Mouse (Mus musculus) adrenal gland, adult 8-10 months (tissue): ENCODE measurements around the gene Mast4. TPM values are rescaled to one million over a fixed set of nuclear protein-coding genes. Genes with fewer than 3 reads are reported as not detected.

Experiments
- DNase-seq: peaks from one replicate; pipeline ENCODE4 v3.0.0; 2022
- total RNA-seq, 4 experiments: library from RNA; stranded (reverse); gene quantifications; 2 replicates each; pipeline ENCODE4 v1.2.4; 2022

Mast4 gene
- total RNA-seq, 4 experiments from 2014 or later: 81.3 to 212 (median 118) TPM

DNA sequence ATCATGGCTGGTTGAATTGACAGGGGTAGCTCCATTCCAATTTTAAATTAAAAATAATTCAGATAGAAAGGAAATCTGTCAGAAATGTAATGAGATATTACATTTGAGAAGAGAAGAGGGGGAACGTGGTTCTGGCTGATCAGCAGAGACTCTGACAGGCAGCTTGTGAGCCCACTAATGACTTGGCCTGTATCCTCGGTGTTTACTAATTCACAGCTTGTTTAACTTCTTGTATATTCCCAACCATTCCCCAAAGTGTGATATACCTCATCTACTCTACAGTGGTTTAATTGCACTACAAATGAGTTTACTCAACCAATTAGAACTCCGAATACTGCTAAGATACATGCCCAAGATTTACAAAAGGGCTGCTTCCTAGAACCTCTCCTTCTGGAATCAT is 555.0 kb downstream of the Mast4 start:
- DNase-seq: no peak

DNA sequence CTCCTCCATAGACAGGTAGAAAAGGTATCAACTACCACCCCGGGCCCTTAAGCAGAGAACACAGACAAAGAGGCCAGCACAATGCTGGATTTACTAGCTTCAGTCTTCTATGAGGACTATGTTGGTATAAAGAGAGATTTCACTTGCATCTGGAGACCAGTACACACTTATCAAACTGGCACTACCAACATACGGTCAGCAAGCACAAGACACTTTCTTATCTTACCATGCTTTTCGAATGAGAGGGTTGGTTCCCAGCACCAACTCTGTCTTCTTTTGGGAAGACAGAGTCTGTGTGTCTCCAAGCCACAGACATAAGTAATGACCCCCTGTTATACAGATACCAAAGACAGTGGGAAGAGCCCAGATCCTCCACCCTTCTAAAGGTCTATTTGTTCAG is 555.4 kb downstream of the Mast4 start:
- DNase-seq: no peak

DNA sequence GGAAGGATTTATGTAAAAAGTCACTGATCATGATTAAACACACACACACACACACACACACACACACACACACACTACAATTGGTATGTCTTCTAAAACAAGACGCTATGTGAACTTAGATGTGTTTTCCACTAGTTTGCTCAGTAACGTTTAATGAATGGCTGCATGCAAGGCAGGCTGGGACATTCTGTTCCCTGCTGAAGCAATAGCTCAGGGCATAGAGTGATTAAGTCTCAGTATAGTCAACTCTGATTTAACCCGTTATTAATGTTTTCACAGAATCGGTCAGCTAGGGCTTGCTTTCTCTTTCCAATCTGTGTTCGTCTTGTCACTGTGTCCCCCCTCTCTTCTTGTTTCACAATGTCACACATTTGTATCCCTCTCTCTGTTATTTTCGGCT is 558.8 kb downstream of the Mast4 start:
- DNase-seq: no peak

DNA sequence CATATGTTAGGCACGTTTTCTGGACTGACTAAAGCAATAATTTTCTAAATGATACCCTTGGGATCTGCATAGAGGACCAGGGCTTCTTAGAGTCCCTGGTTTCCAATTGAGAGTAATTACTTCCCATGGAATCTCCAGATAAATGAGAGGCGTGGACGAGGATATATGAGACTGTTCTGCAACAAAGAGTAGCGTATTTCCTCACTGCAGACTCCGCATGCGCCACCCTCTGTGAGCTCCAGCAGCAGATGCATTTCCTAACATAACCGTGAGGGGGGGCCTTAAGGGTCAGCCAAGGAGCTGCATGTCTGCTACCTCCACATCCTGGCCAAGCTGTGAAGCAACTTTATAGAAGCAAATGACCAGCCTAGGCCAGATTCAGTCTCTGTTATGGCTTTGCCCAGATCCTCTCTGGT is 559.5 kb downstream of the Mast4 start:
- DNase-seq: no peak

DNA sequence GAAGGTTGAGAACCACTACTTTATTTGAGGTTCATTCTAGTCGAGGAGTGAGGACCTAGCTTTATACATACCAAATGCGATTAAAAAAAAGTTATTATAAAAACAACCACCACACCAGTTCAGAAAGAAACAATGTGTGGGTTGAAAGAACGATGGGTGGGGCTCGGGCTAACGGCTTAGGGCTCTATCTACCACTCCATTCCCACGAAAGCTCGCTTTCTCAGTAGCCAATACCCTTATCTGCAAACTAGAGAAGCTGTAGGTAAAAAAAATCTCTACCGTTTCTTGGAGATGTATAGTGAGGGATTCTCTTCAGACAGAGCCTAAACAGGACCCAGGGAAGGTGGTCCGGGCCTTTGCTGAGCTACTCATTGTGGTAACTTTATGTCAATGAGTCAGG is 561.1 kb downstream of the Mast4 start:
- DNase-seq: no peak

DNA sequence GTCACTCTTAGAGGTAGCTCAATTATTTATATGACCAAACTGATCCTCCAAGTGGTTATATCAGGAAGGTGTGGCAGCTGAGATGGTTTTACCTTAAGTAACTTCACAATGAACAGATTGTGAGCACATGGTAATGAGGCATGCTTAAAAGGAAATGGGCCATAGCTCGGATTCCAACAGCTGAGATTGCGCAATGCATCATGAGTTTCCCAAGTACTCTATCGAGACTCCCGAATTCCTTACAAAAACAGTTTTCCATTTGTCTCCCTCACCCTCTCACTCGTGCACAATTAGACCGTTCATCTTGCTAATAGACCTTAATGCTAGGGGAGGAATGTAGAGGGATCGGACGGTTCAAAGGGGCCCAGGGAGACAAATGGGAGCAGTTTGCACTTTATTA is 564.1 kb downstream of the Mast4 start:
- no peak for DNase-seq

DNA sequence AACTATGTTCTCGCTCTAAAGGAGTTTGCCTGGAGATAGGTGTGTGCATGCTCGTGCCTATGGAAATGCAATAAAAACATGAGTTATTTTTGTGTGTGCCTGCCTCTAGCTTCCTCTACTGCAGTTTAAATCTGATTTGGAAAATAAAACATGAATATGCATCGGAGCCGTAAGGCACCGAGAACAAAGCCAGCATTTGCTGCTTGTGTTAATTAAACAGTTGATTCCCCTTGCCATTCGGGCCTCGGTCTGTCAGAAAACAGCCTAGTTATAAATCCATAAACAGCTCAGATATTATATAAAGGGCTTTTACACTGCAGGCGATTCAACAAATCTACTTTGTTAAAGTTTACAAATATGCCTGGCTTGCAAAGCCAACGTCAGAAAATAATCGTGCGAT is 565.8 kb downstream of the Mast4 start:
- no peak for DNase-seq

DNA sequence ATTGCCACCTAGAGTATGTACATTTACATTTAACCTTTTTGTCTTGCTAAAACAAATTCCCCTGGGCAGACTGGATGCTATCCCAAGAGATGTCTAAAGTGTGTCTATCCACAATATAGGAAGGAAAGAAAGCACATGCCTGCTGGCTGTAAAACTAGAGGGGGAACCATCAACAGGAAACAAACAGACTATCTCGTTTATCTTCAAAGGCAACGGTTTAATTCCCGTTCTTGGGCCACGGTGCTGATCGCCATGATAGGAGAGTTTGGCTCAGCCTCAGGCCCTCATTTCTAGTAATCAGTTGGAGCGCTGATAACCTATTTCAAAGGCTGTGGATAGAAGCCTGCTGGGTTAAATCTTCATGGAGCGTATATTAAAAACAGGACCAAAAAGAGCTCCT is 567.2 kb downstream of the Mast4 start:
- DNase-seq: no peak

DNA sequence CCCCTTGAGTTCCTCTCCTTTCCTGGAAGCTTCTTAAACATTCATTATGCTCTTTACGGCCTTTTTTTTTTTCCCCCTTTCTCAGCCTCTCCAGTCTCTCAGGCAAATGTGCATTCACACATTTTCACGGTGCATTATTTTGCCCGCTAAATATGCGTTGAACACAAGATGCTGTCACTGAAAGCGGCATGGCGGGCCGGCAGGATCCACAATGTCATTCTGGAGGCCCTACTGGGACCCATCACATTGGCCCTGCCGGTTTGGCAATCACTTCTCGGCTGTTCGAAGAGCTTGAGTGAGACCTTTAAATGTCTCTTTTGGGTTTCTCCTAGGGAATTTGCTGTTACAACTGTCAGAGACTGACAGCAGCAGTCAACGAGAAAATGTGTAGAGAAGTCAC is 569.1 kb downstream of the Mast4 start:
- DNase-seq: no peak

DNA sequence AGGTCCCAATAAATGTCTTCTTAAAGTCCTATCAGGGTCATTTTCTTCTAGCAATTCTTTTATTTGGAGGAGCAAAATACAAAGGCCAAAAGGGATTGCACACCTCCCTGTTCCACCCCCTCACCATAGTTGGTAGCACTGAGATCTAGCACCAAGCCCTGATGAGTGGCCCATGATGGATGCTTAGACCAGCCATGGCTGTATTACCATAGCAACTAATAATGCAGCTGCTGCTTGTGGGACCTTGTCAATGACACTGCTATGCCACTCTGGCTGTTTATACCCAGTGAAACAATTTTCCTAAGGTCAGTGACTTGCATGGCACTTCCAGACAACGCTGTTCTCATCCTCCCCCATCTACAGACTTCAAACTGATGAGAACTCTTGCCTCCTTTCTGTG is 570.1 kb downstream of the Mast4 start:
- no peak for DNase-seq

DNA sequence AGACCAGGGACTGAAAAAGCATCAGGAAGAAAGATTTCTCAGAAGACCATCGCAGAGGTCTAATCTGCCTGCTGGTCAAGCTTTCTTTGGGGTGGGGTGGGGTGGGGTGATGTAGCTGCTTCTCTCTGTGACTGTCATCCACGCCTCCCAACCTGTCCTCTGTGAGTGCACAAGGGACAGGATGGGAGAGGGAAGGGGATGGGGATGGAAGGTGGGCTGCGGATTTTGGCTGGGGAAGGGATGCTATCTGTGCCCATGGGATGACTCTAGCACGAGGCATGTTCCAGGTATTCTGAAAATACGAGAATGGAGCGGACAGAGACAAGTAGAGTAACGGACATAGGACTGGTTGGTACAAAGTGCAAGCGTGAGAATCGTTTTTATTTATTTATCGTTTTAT is 572.1 kb downstream of the Mast4 start:
- no peak for DNase-seq

DNA sequence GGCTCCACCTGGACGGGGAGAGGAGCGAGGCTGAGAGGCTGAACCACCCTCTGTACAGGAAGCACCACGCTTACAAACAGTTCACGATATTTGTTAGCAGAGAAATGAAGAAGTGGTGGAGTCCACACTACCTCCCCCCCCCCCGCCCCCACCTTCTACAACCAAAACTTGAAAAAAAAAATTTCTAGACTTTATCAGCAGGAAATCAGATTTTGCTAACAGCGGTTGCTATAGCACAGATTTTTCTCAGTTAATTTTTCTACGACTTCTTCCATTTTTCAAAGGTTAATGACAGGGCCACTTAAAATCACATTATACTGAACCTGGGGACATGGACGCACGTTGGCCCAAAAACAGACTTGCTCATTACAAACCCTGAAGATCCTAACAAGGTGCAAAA is 572.9 kb downstream of the Mast4 start:
- no peak for DNase-seq

DNA sequence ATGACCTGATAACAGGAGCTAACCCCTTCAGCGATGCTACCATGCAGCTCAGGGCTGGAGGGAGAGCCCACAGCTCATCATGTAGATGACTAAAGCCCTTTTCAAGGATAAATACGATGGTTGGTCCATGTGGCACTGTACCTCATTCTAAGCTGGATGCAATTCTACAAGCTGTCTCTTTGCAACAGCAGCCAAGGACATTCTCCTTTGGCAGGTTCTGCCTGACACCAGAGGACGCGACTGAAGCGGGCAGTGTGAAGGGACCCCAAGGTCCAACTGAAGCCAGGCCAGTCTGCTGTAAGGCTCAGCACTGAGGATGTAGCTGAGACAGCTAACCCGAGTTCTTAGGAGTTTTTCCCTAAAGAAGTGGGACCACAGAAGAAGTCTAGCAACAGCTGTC is 576.3 kb downstream of the Mast4 start:
- DNase-seq: peak; percentile 55

DNA sequence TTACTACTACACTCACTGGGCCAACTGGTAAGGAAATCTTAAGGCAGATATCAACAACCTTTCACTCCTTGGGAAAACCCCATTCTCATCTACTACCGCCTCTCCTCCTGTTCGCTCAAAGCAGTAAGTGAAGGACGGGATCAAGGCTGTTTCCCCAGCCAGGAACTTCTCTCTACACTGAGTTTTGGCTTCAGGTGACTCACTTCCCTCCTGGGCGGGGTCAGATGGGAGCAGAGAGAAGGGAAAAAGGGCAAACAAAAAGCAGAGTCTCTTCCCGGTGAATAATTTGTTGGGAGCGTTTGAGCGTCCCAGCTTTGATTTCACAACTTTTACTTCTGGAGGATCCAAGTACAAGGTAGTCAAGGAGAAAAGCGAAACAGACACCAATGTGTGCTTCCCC is 578.2 kb downstream of the Mast4 start:
- peak; percentile 83 for DNase-seq

DNA sequence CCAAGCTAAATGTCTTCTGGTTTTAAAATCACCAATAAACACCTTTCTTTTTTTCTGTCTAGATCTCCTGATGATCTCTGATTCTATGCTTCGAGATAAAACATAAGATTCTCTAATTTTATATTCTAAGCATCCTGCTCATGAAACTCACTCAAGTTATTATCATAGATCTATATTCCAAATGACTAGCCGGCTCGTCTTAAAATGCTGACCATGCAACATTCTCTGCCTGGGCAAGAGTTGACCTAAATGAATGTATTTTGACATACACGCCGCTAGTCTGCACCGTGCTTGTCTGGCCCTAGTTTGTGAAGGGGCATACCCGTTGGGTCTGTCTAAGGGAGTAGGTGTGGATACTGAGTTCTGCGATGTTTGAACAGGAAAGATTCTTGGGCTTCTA is 579.2 kb downstream of the Mast4 start:
- DNase-seq: no peak

DNA sequence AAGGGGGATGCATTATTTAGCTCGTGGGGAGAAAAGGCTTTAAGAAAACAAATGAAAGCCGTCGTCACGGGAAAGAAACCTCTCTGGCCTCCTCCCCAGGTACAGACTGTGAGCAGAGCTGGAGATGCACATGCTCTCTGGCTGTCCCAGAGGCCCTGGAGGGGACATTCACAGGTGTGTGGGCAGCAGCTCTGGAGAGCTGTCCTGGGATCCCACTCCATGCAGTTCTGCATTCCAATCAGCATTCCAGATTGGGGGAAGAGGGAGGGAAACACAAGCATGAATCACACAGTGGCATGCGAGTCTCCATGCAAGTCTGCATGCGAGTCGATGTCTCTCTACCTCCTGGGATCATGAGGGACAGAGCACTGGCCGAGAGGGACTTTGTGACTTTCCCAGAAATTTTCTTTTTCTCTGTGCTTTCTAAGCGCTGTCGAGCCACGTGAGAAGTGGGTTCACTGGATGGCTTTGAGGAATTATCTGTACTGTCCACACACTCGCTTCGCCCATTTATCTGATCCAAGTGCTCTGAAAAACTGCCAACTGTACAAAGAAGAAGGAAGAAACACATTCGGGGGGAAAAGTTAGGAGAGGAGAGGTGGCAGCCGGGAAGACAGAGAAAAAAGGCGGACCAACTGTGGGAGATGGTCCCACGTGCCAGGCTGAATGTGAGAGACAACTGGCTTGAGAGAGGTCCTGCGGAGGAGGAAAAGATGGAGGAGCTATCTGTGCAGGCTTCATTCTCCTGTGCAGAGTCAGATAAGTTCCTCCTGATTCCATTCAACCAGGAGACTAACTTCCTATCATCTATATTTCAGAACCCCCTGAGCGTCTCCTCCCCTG is 580.4 kb downstream of the Mast4 start:
- no peak for DNase-seq

DNA sequence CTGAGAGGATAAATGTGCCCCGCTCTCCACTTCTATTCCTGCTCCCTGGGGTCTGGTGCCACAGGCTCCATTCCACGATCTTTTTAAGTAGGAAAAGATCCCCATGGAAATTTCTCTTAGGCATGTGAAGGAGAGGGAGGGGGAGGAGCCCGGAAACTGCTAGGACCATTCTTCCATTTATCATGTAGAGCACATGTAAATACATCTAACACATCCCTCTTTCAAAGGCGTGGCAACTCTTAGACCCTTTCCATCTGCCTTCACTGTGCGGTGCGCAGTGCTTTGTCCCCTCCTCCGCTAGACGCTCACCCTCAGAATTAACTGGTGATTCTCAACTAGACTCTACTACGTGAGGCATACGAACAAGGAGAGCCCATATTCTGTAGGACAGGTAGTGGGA is 584.4 kb downstream of the Mast4 start:
- DNase-seq: no peak

DNA sequence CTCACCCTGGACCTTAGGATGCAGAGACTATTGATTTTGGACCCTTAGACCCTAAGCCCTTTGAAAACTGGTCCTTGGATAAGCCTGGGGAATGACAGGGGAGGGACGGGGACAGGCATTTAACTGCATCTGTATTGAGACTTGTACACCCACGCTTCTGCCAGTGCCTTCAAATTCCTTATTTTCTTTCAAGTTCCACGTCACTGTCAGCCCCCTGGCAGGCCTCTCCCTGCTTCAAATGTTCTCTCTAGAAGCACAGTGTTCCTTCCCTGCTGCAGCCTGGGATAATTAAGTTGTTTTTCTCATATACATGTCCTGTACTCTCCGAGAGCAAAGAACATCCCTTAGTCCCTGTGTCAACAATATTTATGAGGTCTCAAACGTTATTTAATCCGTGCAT is 585.1 kb downstream of the Mast4 start:
- DNase-seq: no peak

DNA sequence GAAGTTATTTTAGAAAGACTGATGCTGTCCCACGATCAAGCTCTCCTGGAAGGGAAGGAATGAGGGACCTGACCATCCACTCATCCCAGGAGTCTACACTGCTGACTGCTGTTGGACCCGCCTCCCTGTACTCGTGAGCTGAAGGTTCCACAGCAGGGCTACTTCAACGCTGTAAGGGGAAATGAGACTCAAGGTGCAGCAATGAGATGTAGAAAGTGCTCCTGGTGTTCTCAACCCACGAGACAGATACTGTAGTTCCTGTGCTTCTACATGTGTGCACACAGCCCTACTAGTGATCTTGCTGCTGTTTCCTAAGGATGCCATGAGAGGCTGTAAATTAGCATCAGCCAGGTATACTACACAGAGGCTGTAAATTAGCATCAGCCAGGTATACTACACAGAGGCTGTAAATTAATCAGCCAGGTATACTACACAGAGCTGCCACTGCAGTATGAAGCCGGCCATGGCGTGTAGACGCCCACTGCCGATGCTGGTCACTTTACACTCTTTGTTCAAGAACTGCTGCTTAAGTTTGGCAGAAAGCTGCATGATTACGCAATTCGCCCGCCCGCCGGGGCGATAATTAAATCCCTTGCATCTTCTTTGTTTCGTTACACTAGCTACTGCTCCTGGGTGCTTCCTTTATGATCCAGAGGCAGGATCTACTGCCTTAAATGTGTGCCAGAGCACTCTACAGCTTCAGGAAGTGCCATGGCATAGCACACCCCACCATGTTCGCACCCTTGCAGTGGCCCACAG is 587.3 kb downstream of the Mast4 start:
- DNase-seq: no peak

DNA sequence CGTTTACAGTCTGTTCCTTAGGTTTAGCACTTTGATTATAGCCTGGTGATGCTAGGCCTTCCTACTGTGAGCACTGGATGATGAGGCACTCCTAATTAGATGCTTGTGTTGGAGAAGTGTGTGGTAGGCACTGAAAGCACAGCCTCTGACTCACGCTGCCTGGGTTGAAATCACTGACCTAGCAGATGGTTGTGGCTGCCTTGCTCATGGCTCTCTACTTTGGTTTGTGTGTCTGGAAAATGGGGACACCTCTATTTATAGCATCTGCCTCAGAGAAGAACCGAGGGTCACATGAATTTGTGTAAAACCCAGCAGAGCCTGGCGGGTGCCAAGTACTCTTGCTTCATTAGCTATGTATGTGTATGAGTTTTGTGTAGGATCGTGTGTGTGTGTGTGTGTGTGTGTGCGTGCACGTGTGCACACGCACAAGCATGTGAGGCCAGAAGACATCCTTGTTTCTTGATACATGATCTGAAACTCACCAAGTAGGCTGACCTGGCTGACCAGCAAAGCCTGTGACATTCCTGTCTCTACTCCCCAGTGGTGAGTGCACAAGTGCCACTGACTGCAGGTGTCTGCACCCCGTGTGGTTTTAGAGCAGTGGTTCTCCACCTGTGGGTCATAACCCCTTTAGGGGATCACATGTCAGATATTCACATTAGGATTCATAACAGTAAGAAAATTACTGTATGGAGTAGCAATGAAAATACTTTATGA is 588.5 kb downstream of the Mast4 start:
- no peak for DNase-seq

DNA sequence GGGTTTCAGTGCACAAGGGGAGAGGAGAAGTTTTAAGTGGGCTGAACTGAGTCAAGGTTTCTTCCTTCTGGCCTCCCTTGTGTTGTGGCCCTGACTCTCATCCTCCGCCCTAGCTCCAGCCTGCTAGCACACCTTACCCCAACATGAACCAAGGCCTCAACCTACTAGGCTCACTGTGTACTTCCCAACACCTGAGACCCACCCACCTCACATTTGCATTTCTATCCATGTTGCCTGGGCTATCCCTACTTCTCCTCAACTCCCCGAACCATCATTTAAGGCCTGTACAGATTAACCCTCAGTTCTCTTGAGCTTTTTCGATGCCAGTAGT is 589.1 kb downstream of the Mast4 start:
- DNase-seq: no peak

DNA sequence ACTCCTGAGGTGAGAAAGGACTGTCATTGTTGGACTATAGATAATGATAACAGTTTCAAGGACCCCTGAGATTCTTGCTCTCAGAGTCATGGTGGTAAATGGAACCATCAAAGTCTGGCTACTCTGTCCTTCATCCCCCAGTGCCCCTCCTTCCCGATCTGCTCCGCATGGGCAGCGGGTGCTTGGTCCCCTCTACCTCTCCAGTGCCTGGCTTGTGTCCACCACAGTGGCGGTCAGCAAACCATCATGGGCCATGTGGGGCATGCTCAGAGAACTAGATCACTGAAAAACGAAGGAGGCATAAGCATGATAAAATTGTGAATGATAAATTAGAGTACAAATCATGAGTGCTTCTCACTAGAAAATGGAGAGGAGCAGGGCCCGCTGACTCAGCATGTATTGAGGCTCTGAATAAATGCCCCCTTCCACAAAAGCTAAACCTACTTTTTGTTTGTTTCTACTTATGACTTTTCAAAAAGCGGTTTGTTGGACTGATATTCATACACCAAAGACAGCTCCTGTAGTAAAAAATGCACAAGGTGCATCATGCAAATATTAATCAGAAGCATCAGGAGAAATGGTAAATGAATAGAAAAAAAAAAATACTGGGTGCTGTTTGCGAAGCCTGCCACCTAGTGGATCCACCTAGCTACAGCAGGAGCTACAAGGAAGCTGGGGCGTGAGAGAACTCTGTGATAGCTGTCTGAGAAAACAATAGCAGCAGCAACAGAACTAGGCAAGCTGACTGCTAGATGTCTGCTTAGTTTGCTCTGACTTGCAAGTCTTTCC is 589.6 kb downstream of the Mast4 start:
- no peak for DNase-seq
